21 mouse cellular contexts compared by ENCODE assay signal in the genomic region with DNA sequence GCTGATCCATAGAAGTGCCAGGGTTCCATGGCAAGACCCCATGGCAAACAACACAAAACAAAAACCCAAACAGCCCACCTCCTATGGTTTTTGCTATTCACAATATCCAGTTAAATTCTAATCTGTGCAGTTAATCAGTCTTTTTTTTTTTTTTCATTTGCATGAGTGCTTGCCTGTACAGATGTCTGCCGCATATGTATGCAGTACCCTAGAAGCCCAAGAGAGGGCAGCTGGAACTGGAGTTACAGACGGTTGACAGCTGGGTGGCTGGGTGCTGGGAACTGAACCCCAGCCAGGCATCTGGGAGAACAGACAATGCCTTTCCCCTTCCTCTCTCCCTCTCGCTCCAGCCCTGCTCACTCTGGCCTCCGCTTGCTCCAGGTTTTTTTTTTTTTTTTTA. TPM values are rescaled to one million over a fixed set of nuclear protein-coding genes. Genes with fewer than 3 reads are reported as not detected.
DNase-seq lines count a peak whose midpoint lies in the region; ATAC-seq and TF ChIP-seq lines count a peak whose summit lies in the region.
"Had no signal": no experiment of that assay in that cellular context is flagged by ENCODE, and none has a peak within 500 bp of the region (broad histone marks: within the 10 kb centered on the region; RNA-seq: fewer than 3 reads in every experiment).

No protein-coding gene starts in this region.

- WGBS in limb, embryonic 10.5 days = 95% methylated on average over 4 of the region's 4 CpGs

- peaks cover 100% of the 10 kb centered on the region for H3K36me3 ChIP-seq in limb, embryonic 10.5 days

- peak; percentile 8 for DNase-seq in CD4-positive, CD25-positive, alpha-beta regulatory T cell, adult 2 months (ENCODE audit: low read depth, low spot score)
- DNase-seq in left cerebral cortex, adult 2 months (ENCODE audit: extremely low spot score in 1 of 2, low spot score in 2 of 2) = no peak
- no peak for DNase-seq in left cerebral cortex, adult 18-20 months (ENCODE audit: low spot score in 2 of 2)
- DNase-seq in ES-CJ7 (ENCODE audit: low read depth, low spot score) = peak; percentile 66
- DNase-seq in limb, embryonic 10.5 days (ENCODE audit: low spot score) = peak; percentile 28
- DNase-seq in kidney, adult 9 months = no peak
- no peak for DNase-seq in left cerebral cortex, postnatal 14 days (ENCODE audit: low spot score in 2 of 2)
- DNase-seq: adrenal gland, adult 2 months; cerebellum, adult 11 months; cerebellum, postnatal 25 days; gastrocnemius, postnatal 36 days; heart, postnatal 36 days; lung, adult 18-20 months; lung, postnatal 4 days; thymus, adult 18-20 months had no signal

- H3K4me1 ChIP-seq in limb, embryonic 10.5 days = no peaks in the 10 kb centered on the region
- H3K4me1 ChIP-seq: forebrain, embryonic 13.5 days; heart, embryonic 13.5 days; limb, embryonic 13.5 days had no signal

- no peak for ATAC-seq in CD4-positive, CD25-positive, alpha-beta regulatory T cell, adult 4 months
- ATAC-seq: forebrain, embryonic 13.5 days; hindbrain, embryonic 16.5 days had no signal

- peak; percentile 1; the same call in 1 of the 2 replicates for TF ChIP-seq CTCF in left cerebral cortex, adult 2 months (IDR thresholded peaks at IDR 0.05)

- H3K27ac ChIP-seq in left cerebral cortex, adult 2 months = no peak overlapping the region
- H3K27ac ChIP-seq in limb, embryonic 10.5 days = no peak overlapping the region
- H3K27ac ChIP-seq: forebrain, embryonic 13.5 days; heart, embryonic 13.5 days; limb, embryonic 13.5 days had no signal

- no peaks in the 10 kb centered on the region for H3K9me3 ChIP-seq in limb, embryonic 10.5 days (replicated peaks)
- H3K9me3 ChIP-seq: forebrain, embryonic 13.5 days; heart, embryonic 13.5 days; limb, embryonic 13.5 days had no signal

- intact Hi-C loops in left cerebral cortex, adult 2 months (cut with DNase I) = no loop called here
- intact Hi-C loops in left cerebral cortex, postnatal 14 days (cut with DNase I) = no loop called here

- no peak overlapping the region for H3K4me3 ChIP-seq in left cerebral cortex, adult 2 months
- H3K4me3 ChIP-seq in limb, embryonic 10.5 days = no peak overlapping the region
- H3K4me3 ChIP-seq: forebrain, embryonic 13.5 days; heart, embryonic 13.5 days; limb, embryonic 13.5 days had no signal

- H3K27me3 ChIP-seq in limb, embryonic 10.5 days (ENCODE audit: low read depth, poor library complexity, severe bottlenecking) = no peaks in the 10 kb centered on the region
- H3K27me3 ChIP-seq: forebrain, embryonic 13.5 days; heart, embryonic 13.5 days; limb, embryonic 13.5 days had no signal

RNA-seq across cellular contexts. Expression of a gene that starts 14.1 kb away (rescaled TPM):
- polyA plus RNA-seq in CD4-positive, CD25-positive, alpha-beta regulatory T cell, adult 4 months (2017; shearing (Covaris generic)) = not detected
- total RNA-seq in left cerebral cortex, adult 2 months (2021) = 10 to 100 TPM; 41.4 to 42.3 TPM
- total RNA-seq in left cerebral cortex, adult 18-20 months (2021) = 10 to 100 TPM; 39.0 to 41.7 TPM
- not detected in 2 replicates for polyA plus RNA-seq in limb, embryonic 10.5 days (2016; fragmentation: Nextera tagmentation; extraction: Ambion mirVana)
- total RNA-seq in left cerebral cortex, postnatal 14 days (2021) = 10 to 100 TPM; 48.7 to 50.3 TPM
- total RNA-seq: adrenal gland, adult 2 months; gastrocnemius, postnatal 36 days; heart, postnatal 36 days had no signal
- polyA plus RNA-seq: heart, embryonic 13.5 days; kidney, embryonic 16.5 days; limb, embryonic 13.5 days had no signal

RNA-seq across cellular contexts. Expression of a gene that starts 15.3 kb away (rescaled TPM):
- polyA plus RNA-seq in CD4-positive, CD25-positive, alpha-beta regulatory T cell, adult 4 months (2017; shearing (Covaris generic)) = 1 to 10 TPM; 6.6 to 8.9 TPM
- total RNA-seq in left cerebral cortex, adult 2 months (2021) = 10 to 100 TPM; 33.6 to 36.1 TPM
- total RNA-seq in left cerebral cortex, adult 18-20 months (2021) = 10 to 100 TPM; 35.7 to 35.8 TPM
- polyA plus RNA-seq in limb, embryonic 10.5 days (2016; fragmentation: Nextera tagmentation; extraction: Ambion mirVana) = 9.9 and 14.1 TPM in 2 replicates
- 10 to 100 TPM; 50.9 to 51.4 TPM for total RNA-seq in left cerebral cortex, postnatal 14 days (2021)

RNA-seq across cellular contexts. Expression of a gene that starts 49.8 kb away (rescaled TPM):
- 10 to 100 TPM; 68.2 to 75.9 TPM for polyA plus RNA-seq in CD4-positive, CD25-positive, alpha-beta regulatory T cell, adult 4 months (2017; shearing (Covaris generic))
- total RNA-seq in left cerebral cortex, adult 2 months (2021) = 10 to 100 TPM; 46.8 to 48.4 TPM
- 10 to 100 TPM; 44.5 to 49.0 TPM for total RNA-seq in left cerebral cortex, adult 18-20 months (2021)
- polyA plus RNA-seq in limb, embryonic 10.5 days (2016; fragmentation: Nextera tagmentation; extraction: Ambion mirVana) = 109 and 113 TPM in 2 replicates
- 10 to 100 TPM; 45.4 to 47.9 TPM for total RNA-seq in left cerebral cortex, postnatal 14 days (2021)

Comparison
In these comparisons a context has a peak if more than half of its experiments do, and no peak if none do; other contexts are left out.
1. DNase-seq: peak in CD4-positive, CD25-positive, alpha-beta regulatory T cell, adult 2 months (single experiment), ES-CJ7 (single experiment) and limb, embryonic 10.5 days (single experiment); none in left cerebral cortex, adult 2 months (0 of 2), left cerebral cortex, adult 18-20 months (0 of 2), kidney, adult 9 months (single experiment) and left cerebral cortex, postnatal 14 days (0 of 2).